Mouse (Mus musculus): ENCODE results near the gene Cldn6. TPM values are rescaled to one million over a fixed set of nuclear protein-coding genes. Genes with fewer than 3 reads are reported as not detected.

Gene Cldn6
- total and polyA plus RNA-seq, 3 experiments = not detected

- no peak for DNase-seq (ENCODE audit: low read depth, low spot score)
- H3K27me3 ChIP-seq (ENCODE audit: control insufficient read depth in 1 of 2, insufficient read depth in 2 of 2, low read length in 2 of 2) = no peaks in the 10 kb centered on the region
- H3K79me2 ChIP-seq (ENCODE audit: control insufficient read depth, insufficient read depth, low read length, poor library complexity) = peaks cover 8% of the 10 kb centered on the region
- H3K4me1 ChIP-seq (ENCODE audit: control insufficient read depth in 1 of 2, insufficient read depth in 2 of 2, low read length in 2 of 2) = peaks cover 2 to 17% of the 10 kb centered on the region in 2 experiments; a peak in 3 of 4 replicates
- TF ChIP-seq ZNF384 (IDR thresholded peaks at IDR 0.05; ENCODE audit: low read depth, low read length) (no peak), SMC3 (IDR thresholded peaks at IDR 0.05; ENCODE audit: low read depth, low read length) (no peak), GATA1 (IDR thresholded peaks at IDR 0.05; ENCODE audit: low read depth, low read length) (no peak), TAL1 (IDR thresholded peaks at IDR 0.05; ENCODE audit: low read length) (no peak), ZKSCAN1 (IDR thresholded peaks at IDR 0.05; ENCODE audit: low read depth, low read length) (no peak), SIN3A (IDR thresholded peaks at IDR 0.05; ENCODE audit: low read length) (no peak), MEF2A (IDR thresholded peaks at IDR 0.05; ENCODE audit: extremely low read depth, insufficient replicate concordance, low read depth, low read length, poor library complexity, severe bottlenecking) (no peak), NELFE (IDR thresholded peaks at IDR 0.05; ENCODE audit: low read depth, low read length) (no peak), NRF1 (IDR thresholded peaks at IDR 0.05; ENCODE audit: insufficient read depth, low read depth, low read length, poor library complexity, severe bottlenecking) (no peak), MAFK (IDR thresholded peaks at IDR 0.05; ENCODE audit: borderline replicate concordance, low read depth, low read length) (no peak), POLR2AphosphoS5 (IDR thresholded peaks at IDR 0.05; ENCODE audit: borderline replicate concordance, low read depth, low read length) (no peak), GABPA (IDR thresholded peaks at IDR 0.05; ENCODE audit: low read depth, low read length) (no peak), MAZ (IDR thresholded peaks at IDR 0.05; ENCODE audit: low read depth, low read length) (no peak), JUND (IDR thresholded peaks at IDR 0.05; ENCODE audit: low read depth, low read length) (no peak), KAT2A (conservative IDR thresholded peaks at IDR 0.05; ENCODE audit: low read depth, low read length) (no peak), ZC3H11A (IDR thresholded peaks at IDR 0.05; ENCODE audit: low read depth, low read length) (no peak), CHD1 (IDR thresholded peaks at IDR 0.05; ENCODE audit: low read depth, low read length) (no peak)
- no peak overlapping the region for H3K9ac ChIP-seq (ENCODE audit: control insufficient read depth, low read depth, low read length, poor library complexity, severe bottlenecking)
- H3K27ac ChIP-seq (ENCODE audit: control insufficient read depth, low read depth, low read length) = no peak overlapping the region
- peaks cover 0 to 13% of the 10 kb centered on the region in 2 experiments; a peak in 3 of 4 replicates for H3K36me3 ChIP-seq (ENCODE audit: control insufficient read depth in 1 of 2, insufficient read depth in 2 of 2, low read length in 2 of 2)
- no peak overlapping the region for H3K4me3 ChIP-seq (ENCODE audit: control insufficient read depth in 1 of 2, insufficient read depth in 1 of 2, low read depth in 2 of 2, low read length in 2 of 2)
- no peaks in the 10 kb centered on the region for H3K9me3 ChIP-seq (replicated peaks; ENCODE audit: insufficient read depth, low read length)
These were observed 51.4 kb downstream of the Cldn6 start for GRCm38 (mm10) chr17:23730441-23730840.

Other genes starting within 250 kb of the Cldn6 start
- not detected in 2 replicates for gene Vmn2r117, start 199.6 kb upstream of the Cldn6 start, total RNA-seq (2012; rRNA removed)
- not detected for gene Vmn2r117, start 199.6 kb upstream of the Cldn6 start, polyA plus RNA-seq (2012; ENCODE audit: insufficient read depth in 1 of 2, insufficient read length in 2 of 2, low read depth in 1 of 2, low replicate concordance in 2 of 2, missing spikeins in 1 of 2)
- gene Zfp213, start 115.0 kb upstream of the Cldn6 start, total RNA-seq (2012; rRNA removed) = 3.4 and 3.8 TPM in 2 replicates
- 1 to 10 TPM in 1 of 2 experiments, not detected in 1; 3.0 TPM for gene Zfp213, start 115.0 kb upstream of the Cldn6 start, polyA plus RNA-seq (2012; ENCODE audit: insufficient read depth in 1 of 2, insufficient read length in 2 of 2, low read depth in 1 of 2, low replicate concordance in 2 of 2, missing spikeins in 1 of 2)
- gene Zfp13, start 79.8 kb upstream of the Cldn6 start, total RNA-seq (2012; rRNA removed) = 0.08 and 0.16 TPM in 2 replicates
- gene Zfp13, start 79.8 kb upstream of the Cldn6 start, polyA plus RNA-seq (2012; ENCODE audit: insufficient read depth in 1 of 2, insufficient read length in 2 of 2, low read depth in 1 of 2, low replicate concordance in 2 of 2, missing spikeins in 1 of 2) = under 1 TPM in 1 of 2 experiments, not detected in 1; 0.38 TPM
- not detected in 2 replicates for gene Zscan10, start 78.4 kb upstream of the Cldn6 start, total RNA-seq (2012; rRNA removed)
- under 1 TPM in 1 of 2 experiments, not detected in 1; 0.08 TPM for gene Zscan10, start 78.4 kb upstream of the Cldn6 start, polyA plus RNA-seq (2012; ENCODE audit: insufficient read depth in 1 of 2, insufficient read length in 2 of 2, low read depth in 1 of 2, low replicate concordance in 2 of 2, missing spikeins in 1 of 2)
- 0.03 TPM in 1 of 2 replicates, not detected in the other for gene Mmp25, start 34.0 kb upstream of the Cldn6 start, total RNA-seq (2012; rRNA removed)
- under 1 TPM in 1 of 2 experiments, not detected in 1; 0.01 TPM for gene Mmp25, start 34.0 kb upstream of the Cldn6 start, polyA plus RNA-seq (2012; ENCODE audit: insufficient read depth in 1 of 2, insufficient read length in 2 of 2, low read depth in 1 of 2, low replicate concordance in 2 of 2, missing spikeins in 1 of 2)
- gene Bicdl2, start 18.7 kb upstream of the Cldn6 start, total RNA-seq (2012; rRNA removed) = 0.08 TPM in 1 of 2 replicates, not detected in the other
- under 1 TPM in 1 of 2 experiments, not detected in 1; 0.17 TPM for gene Bicdl2, start 18.7 kb upstream of the Cldn6 start, polyA plus RNA-seq (2012; ENCODE audit: insufficient read depth in 1 of 2, insufficient read length in 2 of 2, low read depth in 1 of 2, low replicate concordance in 2 of 2, missing spikeins in 1 of 2)
- 11.0 and 15.6 TPM in 2 replicates for gene Hcfc1r1, start 5.7 kb upstream of the Cldn6 start, total RNA-seq (2012; rRNA removed)
- gene Hcfc1r1, start 5.7 kb upstream of the Cldn6 start, polyA plus RNA-seq (2012; ENCODE audit: insufficient read depth in 1 of 2, insufficient read length in 2 of 2, low read depth in 1 of 2, low replicate concordance in 2 of 2, missing spikeins in 1 of 2) = 10 to 100 TPM in 1 of 2 experiments, not detected in 1; 81.6 TPM
- gene Thoc6, start 5.4 kb upstream of the Cldn6 start, total RNA-seq (2012; rRNA removed) = 26.4 and 36.9 TPM in 2 replicates
- 10 to 100 TPM in 1 of 2 experiments, not detected in 1; 62.9 TPM for gene Thoc6, start 5.4 kb upstream of the Cldn6 start, polyA plus RNA-seq (2012; ENCODE audit: insufficient read depth in 1 of 2, insufficient read length in 2 of 2, low read depth in 1 of 2, low replicate concordance in 2 of 2, missing spikeins in 1 of 2)
- 15.4 and 18.8 TPM in 2 replicates for gene Tnfrsf12a, start 1.8 kb upstream of the Cldn6 start, total RNA-seq (2012; rRNA removed)
- 10 to 100 TPM in 1 of 2 experiments, not detected in 1; 14.7 TPM for gene Tnfrsf12a, start 1.8 kb upstream of the Cldn6 start, polyA plus RNA-seq (2012; ENCODE audit: insufficient read depth in 1 of 2, insufficient read length in 2 of 2, low read depth in 1 of 2, low replicate concordance in 2 of 2, missing spikeins in 1 of 2)
- gene Cldn9, start 4.8 kb downstream of the Cldn6 start, total RNA-seq (2012; rRNA removed) = 0.19 and 0.26 TPM in 2 replicates
- under 1 TPM in 1 of 2 experiments, not detected in 1; 0.18 TPM for gene Cldn9, start 4.8 kb downstream of the Cldn6 start, polyA plus RNA-seq (2012; ENCODE audit: insufficient read depth in 1 of 2, insufficient read length in 2 of 2, low read depth in 1 of 2, low replicate concordance in 2 of 2, missing spikeins in 1 of 2)
- gene 1520401A03Rik, start 43.5 kb downstream of the Cldn6 start, total RNA-seq (2012; rRNA removed) = not detected in 2 replicates
- gene 1520401A03Rik, start 43.5 kb downstream of the Cldn6 start, polyA plus RNA-seq (2012; ENCODE audit: insufficient read depth in 1 of 2, insufficient read length in 2 of 2, low read depth in 1 of 2, low replicate concordance in 2 of 2, missing spikeins in 1 of 2) = not detected
- gene Pkmyt1, start 47.1 kb downstream of the Cldn6 start, total RNA-seq (2012; rRNA removed) = 15.8 and 16.6 TPM in 2 replicates
- 10 to 100 TPM in 1 of 2 experiments, not detected in 1; 49.8 TPM for gene Pkmyt1, start 47.1 kb downstream of the Cldn6 start, polyA plus RNA-seq (2012; ENCODE audit: insufficient read depth in 1 of 2, insufficient read length in 2 of 2, low read depth in 1 of 2, low replicate concordance in 2 of 2, missing spikeins in 1 of 2)
- 5.2 and 6.5 TPM in 2 replicates for gene Paqr4, start 61.6 kb downstream of the Cldn6 start, total RNA-seq (2012; rRNA removed)
- gene Paqr4, start 61.6 kb downstream of the Cldn6 start, polyA plus RNA-seq (2012; ENCODE audit: insufficient read depth in 1 of 2, insufficient read length in 2 of 2, low read depth in 1 of 2, low replicate concordance in 2 of 2, missing spikeins in 1 of 2) = 10 to 100 TPM in 1 of 2 experiments, not detected in 1; 10.7 TPM
- 0.10 TPM in 1 of 2 replicates, not detected in the other for gene Kremen2, start 66.6 kb downstream of the Cldn6 start, total RNA-seq (2012; rRNA removed)
- under 1 TPM in 1 of 2 experiments, not detected in 1; 0.11 TPM for gene Kremen2, start 66.6 kb downstream of the Cldn6 start, polyA plus RNA-seq (2012; ENCODE audit: insufficient read depth in 1 of 2, insufficient read length in 2 of 2, low read depth in 1 of 2, low replicate concordance in 2 of 2, missing spikeins in 1 of 2)
- gene Flywch1, start 92.4 kb downstream of the Cldn6 start, total RNA-seq (2012; rRNA removed) = 14.8 and 15.3 TPM in 2 replicates
- gene Flywch1, start 92.4 kb downstream of the Cldn6 start, polyA plus RNA-seq (2012; ENCODE audit: insufficient read depth in 1 of 2, insufficient read length in 2 of 2, low read depth in 1 of 2, low replicate concordance in 2 of 2, missing spikeins in 1 of 2) = 10 to 100 TPM in 1 of 2 experiments, not detected in 1; 29.7 TPM
- 0.62 and 0.69 TPM in 2 replicates for gene Flywch2, start 106.8 kb downstream of the Cldn6 start, total RNA-seq (2012; rRNA removed)
- 1 to 10 TPM in 1 of 2 experiments, not detected in 1; 6.2 TPM for gene Flywch2, start 106.8 kb downstream of the Cldn6 start, polyA plus RNA-seq (2012; ENCODE audit: insufficient read depth in 1 of 2, insufficient read length in 2 of 2, low read depth in 1 of 2, low replicate concordance in 2 of 2, missing spikeins in 1 of 2)
- gene Srrm2, start 111.3 kb downstream of the Cldn6 start, total RNA-seq (2012; rRNA removed) = 56.2 and 68.9 TPM in 2 replicates
- gene Srrm2, start 111.3 kb downstream of the Cldn6 start, polyA plus RNA-seq (2012; ENCODE audit: insufficient read depth in 1 of 2, insufficient read length in 2 of 2, low read depth in 1 of 2, low replicate concordance in 2 of 2, missing spikeins in 1 of 2) = 100 to 1,000 TPM; 505 to 988 TPM
- gene Elob, start 149.9 kb downstream of the Cldn6 start, total RNA-seq (2012; rRNA removed) = 453 and 486 TPM in 2 replicates
- 100 to 1,000 TPM in 1 of 2 experiments, not detected in 1; 609 TPM for gene Elob, start 149.9 kb downstream of the Cldn6 start, polyA plus RNA-seq (2012; ENCODE audit: insufficient read depth in 1 of 2, insufficient read length in 2 of 2, low read depth in 1 of 2, low replicate concordance in 2 of 2, missing spikeins in 1 of 2)
- 0.08 and 0.42 TPM in 2 replicates for gene Prss33, start 156.8 kb downstream of the Cldn6 start, total RNA-seq (2012; rRNA removed)
- gene Prss33, start 156.8 kb downstream of the Cldn6 start, polyA plus RNA-seq (2012; ENCODE audit: insufficient read depth in 1 of 2, insufficient read length in 2 of 2, low read depth in 1 of 2, low replicate concordance in 2 of 2, missing spikeins in 1 of 2) = 1 to 10 TPM in 1 of 2 experiments, not detected in 1; 1.0 TPM
- gene Prss32, start 164.6 kb downstream of the Cldn6 start, total RNA-seq (2012; rRNA removed) = not detected in 2 replicates
- gene Prss32, start 164.6 kb downstream of the Cldn6 start, polyA plus RNA-seq (2012; ENCODE audit: insufficient read depth in 1 of 2, insufficient read length in 2 of 2, low read depth in 1 of 2, low replicate concordance in 2 of 2, missing spikeins in 1 of 2) = under 1 TPM in 1 of 2 experiments, not detected in 1; 0.71 TPM
- 2.6 and 3.4 TPM in 2 replicates for gene Prss41, start 164.9 kb downstream of the Cldn6 start, total RNA-seq (2012; rRNA removed)
- gene Prss41, start 164.9 kb downstream of the Cldn6 start, polyA plus RNA-seq (2012; ENCODE audit: insufficient read depth in 1 of 2, insufficient read length in 2 of 2, low read depth in 1 of 2, low replicate concordance in 2 of 2, missing spikeins in 1 of 2) = 10 to 100 TPM in 1 of 2 experiments, not detected in 1; 12.8 TPM
- gene Prss21, start 188.8 kb downstream of the Cldn6 start, total RNA-seq (2012; rRNA removed) = not detected in 2 replicates
- gene Prss21, start 188.8 kb downstream of the Cldn6 start, polyA plus RNA-seq (2012; ENCODE audit: insufficient read depth in 1 of 2, insufficient read length in 2 of 2, low read depth in 1 of 2, low replicate concordance in 2 of 2, missing spikeins in 1 of 2) = not detected
- not detected in 2 replicates for gene Dcpp1, start 201.6 kb downstream of the Cldn6 start, total RNA-seq (2012; rRNA removed)
- not detected for gene Dcpp1, start 201.6 kb downstream of the Cldn6 start, polyA plus RNA-seq (2012; ENCODE audit: insufficient read depth in 1 of 2, insufficient read length in 2 of 2, low read depth in 1 of 2, low replicate concordance in 2 of 2, missing spikeins in 1 of 2)
- not detected in 2 replicates for gene Dcpp2, start 201.6 kb downstream of the Cldn6 start, total RNA-seq (2012; rRNA removed)
- gene Dcpp2, start 201.6 kb downstream of the Cldn6 start, polyA plus RNA-seq (2012; ENCODE audit: insufficient read depth in 1 of 2, insufficient read length in 2 of 2, low read depth in 1 of 2, low replicate concordance in 2 of 2, missing spikeins in 1 of 2) = not detected
- gene Dcpp3, start 238.2 kb downstream of the Cldn6 start, total RNA-seq (2012; rRNA removed) = not detected in 2 replicates
- not detected for gene Dcpp3, start 238.2 kb downstream of the Cldn6 start, polyA plus RNA-seq (2012; ENCODE audit: insufficient read depth in 1 of 2, insufficient read length in 2 of 2, low read depth in 1 of 2, low replicate concordance in 2 of 2, missing spikeins in 1 of 2)